Mouse (Mus musculus) liver, embryonic 14.5 days (tissue): ENCODE measurements at regions not wholly inside any gene's neighbourhood (a gene's known extent, or its start where the extent isn't known, plus 50 kb on each side); places are given as distances from the start of the nearest gene placed in this dataset.

Experiments
- CTCF ChIP-seq: IDR thresholded peaks from 2 replicates; pipeline ENCODE4 v1.5.1; 2016; ENCODE audit warnings: antibody characterized with exemption, low read depth, control low read depth
- EP300 ChIP-seq: IDR thresholded peaks from 2 replicates; pipeline ENCODE4 v1.6.1; 2016; ENCODE audit warnings: antibody characterized with exemption, low read depth

DNA sequence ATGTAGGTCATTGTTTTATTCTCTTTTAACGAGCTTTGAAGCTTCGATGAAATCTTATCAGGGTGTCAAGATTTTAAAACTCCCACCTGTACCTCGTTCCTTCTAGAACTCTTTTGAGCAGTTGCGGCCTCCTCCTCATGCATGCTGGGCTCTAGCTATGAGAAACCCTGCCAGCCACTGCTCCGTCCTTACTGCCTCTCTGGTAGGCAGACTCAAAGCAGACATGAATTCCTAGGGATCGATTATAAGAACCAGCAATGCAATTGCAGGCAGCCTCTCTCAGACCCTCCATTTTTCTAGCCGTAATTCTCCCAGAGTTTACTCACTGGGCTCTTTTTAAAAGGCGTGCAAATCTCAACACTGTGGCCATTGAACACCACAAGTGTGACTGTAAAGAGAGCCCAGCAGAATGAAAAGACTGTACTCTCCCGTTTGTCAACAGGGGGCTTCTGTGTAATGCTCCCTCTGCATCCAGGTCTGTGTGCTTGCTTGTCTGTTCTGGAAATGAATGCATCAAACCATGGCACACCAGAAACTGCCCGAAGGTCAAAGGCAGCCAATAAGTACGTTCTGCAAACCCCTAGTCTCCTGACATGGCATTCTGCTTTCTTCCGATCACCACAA lies 137.3 kb downstream of the Bcat1 start:
- TF ChIP-seq CTCF (no peak), EP300 (no peak)
